Mouse (Mus musculus) neural tube, embryonic 11.5 days (tissue): ENCODE measurements at regions not wholly inside any gene's neighbourhood (a gene's known extent, or its start where the extent isn't known, plus 50 kb on each side); places are given as distances from the start of the nearest gene placed in this dataset.

Source experiments
- ATAC-seq: fragments of 200-750 bp; cut with Nextera tagmentation; 2 replicates; pipeline ENCODE4 v1.8.0; 2017; ENCODE audit warnings: moderate number of reproducible peaks, mild to moderate bottlenecking, moderate TSS enrichment, moderate library complexity; ENCODE audit not compliant: insufficient read depth, low FRiP score, low TSS enrichment
- DNase-seq: peaks from one replicate; pipeline ENCODE4 v3.0.0-alpha.2; 2015; ENCODE audit warnings: low spot score
- H3K27ac ChIP-seq: fragments of 300-500 bp; sonication (generic); 2 replicates; pipeline ENCODE4 v1.5.1; 2014; ENCODE audit warnings: low read depth, mild to moderate bottlenecking, low read length
- H3K27me3 ChIP-seq: fragments of 300-500 bp; sonication (generic); 2 replicates; pipeline ENCODE4 v1.6.1; 2014; ENCODE audit warnings: mild to moderate bottlenecking, low read length, mixed read lengths; ENCODE audit not compliant: control insufficient read depth, insufficient read depth
- H3K36me3 ChIP-seq: fragments of 300-500 bp; sonication (generic); 2 replicates; pipeline ENCODE4 v1.6.1; 2014; ENCODE audit warnings: mild to moderate bottlenecking, low read length, moderate library complexity, mixed read lengths; ENCODE audit not compliant: control insufficient read depth, insufficient read depth
- H3K4me1 ChIP-seq: fragments of 300-500 bp; sonication (generic); 2 replicates; pipeline ENCODE4 v1.6.1; 2014; ENCODE audit warnings: low read length, mixed read lengths; ENCODE audit not compliant: control insufficient read depth, insufficient read depth
- H3K4me2 ChIP-seq: fragments of 300-500 bp; sonication (generic); 2 replicates; pipeline ENCODE4 v1.6.1; 2014; ENCODE audit warnings: low read depth, mild to moderate bottlenecking, moderate library complexity
- H3K4me3 ChIP-seq: fragments of 300-500 bp; sonication (generic); 2 replicates; pipeline ENCODE4 v1.5.1; 2014; ENCODE audit warnings: low read depth, low read length
- H3K9ac ChIP-seq: fragments of 300-500 bp; sonication (generic); 2 replicates; pipeline ENCODE4 v1.6.1; 2014; ENCODE audit warnings: mild to moderate bottlenecking, low read length
- H3K9me3 ChIP-seq: fragments of 300-500 bp; sonication (generic); 2 replicates; pipeline ENCODE4 v1.6.1; 2016; ENCODE audit warnings: low read length; ENCODE audit not compliant: control insufficient read depth
- WGBS: fragments of 180-500 bp; shearing (Covaris S2); extraction: QIAGEN DNeasy Blood & Tissue Kit; methylation state at CpG from one replicate; pipeline ENCODE4 v1.1.7; 2014; 5-methylcytosine and 5-hydroxymethylcytosine counted together

DNA sequence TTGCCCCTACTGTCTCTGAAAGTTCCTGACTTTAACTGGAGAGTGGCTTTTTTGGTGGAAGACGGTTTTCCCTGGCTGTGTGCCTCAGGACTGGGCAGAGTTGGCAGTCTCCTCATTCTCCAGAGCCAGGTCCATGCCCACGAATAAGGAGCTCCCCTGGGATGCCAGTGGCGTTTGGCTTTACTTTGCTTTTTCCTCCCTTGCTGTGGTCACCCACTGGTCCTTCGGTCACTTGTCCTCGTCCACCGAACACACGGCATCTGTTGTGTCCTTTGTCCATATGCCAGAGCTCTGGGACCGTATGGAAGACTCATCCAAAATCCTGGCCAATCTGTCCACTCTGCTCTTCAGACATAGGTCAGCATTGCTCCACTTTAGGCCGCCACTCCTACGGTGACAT, 153.9 kb upstream of the 4931429L15Rik start:
- Histone ChIP-seq H3K27me3 (no peaks in the 10 kb centered on the region), H3K27ac (no peak overlapping the region), H3K4me2 (no peak overlapping the region), H3K4me1 (peaks cover 2% of the 10 kb centered on the region; the same call in 1 of the 2 replicates), H3K4me3 (no peak overlapping the region), H3K9ac (no peak overlapping the region), H3K9me3 (no peaks in the 10 kb centered on the region), H3K36me3 (no peaks in the 10 kb centered on the region)
- WGBS, result 83% methylated on average over 10 of the region's 10 CpGs
- DNase-seq, result no peak
- no peak for ATAC-seq

DNA sequence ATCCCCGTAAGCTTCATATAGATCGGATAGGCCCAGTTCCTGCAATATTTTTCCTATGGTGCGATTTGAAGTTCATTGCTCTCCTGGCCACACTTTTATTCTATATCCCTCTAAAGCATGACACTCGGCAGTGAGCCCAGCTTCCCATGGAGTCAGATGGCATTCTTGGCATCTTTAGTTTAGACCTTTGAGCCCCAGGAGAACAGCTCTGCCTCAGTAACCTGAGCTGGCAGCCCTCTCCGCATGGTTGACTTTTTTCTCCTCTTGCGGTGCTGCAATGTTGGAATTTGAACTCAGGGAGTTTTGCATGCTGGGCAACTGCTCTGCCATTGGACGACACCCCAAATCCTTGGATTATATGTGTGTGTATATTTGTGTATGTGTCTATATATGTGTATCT, 149.7 kb upstream of the 4931429L15Rik start:
- H3K9ac ChIP-seq, result no peak overlapping the region
- H3K4me2 ChIP-seq, result no peak overlapping the region
- no peak for DNase-seq
- no peak for ATAC-seq
- 0 out of 2 replicates have a peak, but pooled peaks cover 3% of the 10 kb centered on the region for H3K4me1 ChIP-seq
- no peaks in the 10 kb centered on the region for H3K36me3 ChIP-seq
- H3K27me3 ChIP-seq, result no peaks in the 10 kb centered on the region
- no peak overlapping the region for H3K27ac ChIP-seq
- H3K4me3 ChIP-seq, result no peak overlapping the region
- WGBS, result 78% methylated on average over 7 of the region's 7 CpGs
- no peaks in the 10 kb centered on the region for H3K9me3 ChIP-seq

DNA sequence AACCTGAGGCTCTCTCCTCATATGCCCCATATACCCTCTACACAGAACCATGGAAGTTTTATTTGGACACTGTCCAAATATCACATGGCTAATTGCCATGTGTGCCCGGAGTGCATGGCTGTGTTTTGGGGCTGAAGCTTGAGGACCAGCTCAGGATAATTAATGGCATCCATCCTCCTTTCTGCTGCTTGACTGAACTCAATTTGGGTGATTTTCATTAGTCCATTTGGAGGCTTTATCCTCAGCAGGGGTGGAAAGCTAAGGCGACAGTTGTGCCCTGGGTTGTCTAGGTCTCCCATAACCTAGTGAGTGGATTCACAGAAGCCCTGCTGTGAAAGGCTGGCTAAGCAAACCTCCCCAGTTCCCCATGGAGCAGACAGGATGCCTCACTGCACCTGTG, 148.5 kb upstream of the 4931429L15Rik start:
- H3K4me2 ChIP-seq, result no peak overlapping the region
- H3K4me1 ChIP-seq, result 0 out of 2 replicates have a peak, but pooled peaks cover 3% of the 10 kb centered on the region
- no peak overlapping the region for H3K4me3 ChIP-seq
- H3K9me3 ChIP-seq, result no peaks in the 10 kb centered on the region
- H3K27me3 ChIP-seq, result no peaks in the 10 kb centered on the region
- ATAC-seq (no peak), DNase-seq (no peak)
- no peaks in the 10 kb centered on the region for H3K36me3 ChIP-seq
- H3K27ac ChIP-seq, result no peak overlapping the region
- H3K9ac ChIP-seq, result no peak overlapping the region
- WGBS, result 36% methylated on average over 2 of the region's 2 CpGs

DNA sequence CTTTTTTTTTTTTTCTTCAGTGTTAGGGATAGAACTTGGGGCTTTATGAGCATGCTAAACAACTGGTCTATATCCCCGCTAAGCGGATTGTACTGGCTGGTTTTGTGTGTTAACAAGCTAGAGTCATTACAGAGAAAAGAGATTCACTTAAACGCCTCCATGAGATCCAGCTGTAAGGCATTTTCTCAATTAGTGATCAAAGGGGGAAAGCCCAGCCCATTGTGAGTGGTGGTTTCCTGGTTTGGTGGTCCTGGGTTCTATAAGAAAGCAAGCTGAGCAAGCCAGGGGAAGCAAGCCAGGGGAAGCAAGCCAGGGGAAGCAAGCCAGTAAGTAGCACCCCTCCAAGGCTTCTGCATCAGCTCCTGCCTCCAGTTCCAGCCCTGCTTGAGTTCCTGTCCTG, 147.9 kb upstream of the 4931429L15Rik start:
- DNase-seq (no peak), ATAC-seq (no peak)
- H3K9ac ChIP-seq, result no peak overlapping the region
- H3K9me3 ChIP-seq, result no peaks in the 10 kb centered on the region
- no peak overlapping the region for H3K4me3 ChIP-seq
- no peaks in the 10 kb centered on the region for H3K36me3 ChIP-seq
- 41% methylated on average over 3 of the region's 3 CpGs for WGBS
- H3K27me3 ChIP-seq, result no peaks in the 10 kb centered on the region
- no peak overlapping the region for H3K27ac ChIP-seq
- H3K4me1 ChIP-seq, result 0 out of 2 replicates have a peak, but pooled peaks cover 3% of the 10 kb centered on the region
- H3K4me2 ChIP-seq, result no peak overlapping the region

DNA sequence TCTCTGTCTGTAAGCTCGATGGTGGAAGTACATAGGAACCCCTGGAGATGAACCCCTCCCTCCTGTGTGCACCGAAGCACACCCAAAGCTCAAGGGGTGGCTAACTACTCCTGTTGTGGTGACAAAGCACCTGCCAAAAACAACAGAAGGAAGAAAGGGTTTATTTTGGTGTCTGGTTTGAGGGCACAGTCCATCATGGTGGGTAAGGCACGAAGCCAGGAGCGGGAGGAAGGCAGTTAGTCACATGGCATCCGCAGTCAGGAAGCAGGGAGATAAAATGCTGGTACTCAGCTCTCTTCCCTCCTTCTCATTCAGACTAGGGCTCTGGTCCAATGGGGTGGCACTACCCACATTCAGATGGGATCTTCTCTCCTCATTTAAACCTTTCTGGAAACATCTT, 142.9 kb upstream of the 4931429L15Rik start:
- Histone ChIP-seq H3K9me3 (no peaks in the 10 kb centered on the region), H3K4me3 (no peak overlapping the region), H3K36me3 (no peaks in the 10 kb centered on the region), H3K4me1 (no peaks in the 10 kb centered on the region), H3K9ac (no peak overlapping the region), H3K27ac (no peak overlapping the region), H3K4me2 (no peak overlapping the region), H3K27me3 (no peaks in the 10 kb centered on the region)
- DNase-seq (no peak), ATAC-seq (no peak)
- 93% methylated on average over 5 of the region's 5 CpGs for WGBS

DNA sequence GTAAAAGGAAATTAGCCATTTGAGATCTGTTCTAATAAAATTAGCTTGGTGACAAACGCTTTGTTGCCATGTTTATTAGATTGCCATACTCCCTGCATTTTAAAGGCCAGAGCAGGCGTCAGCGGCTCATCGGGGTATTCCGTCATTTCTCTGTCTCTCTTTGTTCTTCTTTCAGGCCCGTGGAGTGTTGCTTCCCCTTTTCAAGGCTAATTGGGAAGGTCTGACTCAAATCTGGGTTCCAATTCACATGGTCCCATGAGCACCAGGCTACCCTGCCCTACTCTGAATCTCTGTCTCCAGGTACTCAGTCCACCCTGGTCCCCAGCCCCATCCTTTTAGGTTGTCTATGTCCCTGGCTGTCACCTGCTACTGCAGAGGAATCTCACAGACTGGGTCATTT, 138.2 kb upstream of the 4931429L15Rik start:
- Histone ChIP-seq H3K27me3 (no peaks in the 10 kb centered on the region), H3K9me3 (no peaks in the 10 kb centered on the region), H3K4me2 (no peak overlapping the region), H3K9ac (no peak overlapping the region), H3K4me3 (no peak overlapping the region), H3K36me3 (no peaks in the 10 kb centered on the region), H3K4me1 (peaks cover 7% of the 10 kb centered on the region; the same call in 1 of the 2 replicates), H3K27ac (no peak overlapping the region)
- ATAC-seq (no peak), DNase-seq (no peak)
- WGBS, result 72% methylated on average over 6 of the region's 6 CpGs

DNA sequence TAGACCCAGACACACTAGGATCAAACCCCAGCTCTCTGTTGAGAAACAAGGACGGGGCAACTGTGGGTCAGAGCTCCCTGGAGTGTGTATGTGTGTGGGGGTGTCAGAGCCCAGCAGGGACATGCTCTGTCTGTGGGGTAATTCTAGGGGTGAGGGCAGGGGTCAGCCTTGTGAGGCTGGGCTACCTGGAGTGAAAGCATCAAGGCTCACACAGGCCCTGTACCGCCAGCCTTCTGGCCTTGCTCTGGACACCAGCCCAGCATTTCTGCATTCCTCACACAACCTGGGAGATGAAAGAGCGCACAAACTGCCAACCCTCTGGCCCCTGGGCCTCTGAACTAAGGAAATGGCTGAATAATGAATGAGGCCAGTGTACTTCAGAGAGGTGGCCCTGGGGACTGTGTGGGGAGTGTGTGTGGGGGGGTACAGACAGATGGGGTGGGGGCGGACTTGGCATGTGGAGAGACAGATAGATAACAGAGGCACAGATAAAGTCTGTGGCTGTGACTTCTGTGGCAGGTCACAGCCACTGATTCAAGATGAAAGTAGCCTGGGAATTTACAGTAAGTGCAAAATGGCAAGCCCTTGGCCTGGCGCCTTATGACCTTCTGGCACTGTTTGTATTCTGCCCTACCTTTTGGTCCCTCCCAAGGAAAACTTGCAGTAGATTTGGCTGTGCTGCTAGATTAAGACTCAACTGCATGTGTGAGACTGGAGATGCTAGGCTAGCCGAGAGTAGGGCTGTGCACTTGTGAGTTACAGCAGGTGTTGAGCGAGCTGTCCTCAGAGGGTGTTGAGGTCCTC, 135.2 kb upstream of the 4931429L15Rik start:
- no peak overlapping the region for H3K27ac ChIP-seq
- no peak for ATAC-seq

DNA sequence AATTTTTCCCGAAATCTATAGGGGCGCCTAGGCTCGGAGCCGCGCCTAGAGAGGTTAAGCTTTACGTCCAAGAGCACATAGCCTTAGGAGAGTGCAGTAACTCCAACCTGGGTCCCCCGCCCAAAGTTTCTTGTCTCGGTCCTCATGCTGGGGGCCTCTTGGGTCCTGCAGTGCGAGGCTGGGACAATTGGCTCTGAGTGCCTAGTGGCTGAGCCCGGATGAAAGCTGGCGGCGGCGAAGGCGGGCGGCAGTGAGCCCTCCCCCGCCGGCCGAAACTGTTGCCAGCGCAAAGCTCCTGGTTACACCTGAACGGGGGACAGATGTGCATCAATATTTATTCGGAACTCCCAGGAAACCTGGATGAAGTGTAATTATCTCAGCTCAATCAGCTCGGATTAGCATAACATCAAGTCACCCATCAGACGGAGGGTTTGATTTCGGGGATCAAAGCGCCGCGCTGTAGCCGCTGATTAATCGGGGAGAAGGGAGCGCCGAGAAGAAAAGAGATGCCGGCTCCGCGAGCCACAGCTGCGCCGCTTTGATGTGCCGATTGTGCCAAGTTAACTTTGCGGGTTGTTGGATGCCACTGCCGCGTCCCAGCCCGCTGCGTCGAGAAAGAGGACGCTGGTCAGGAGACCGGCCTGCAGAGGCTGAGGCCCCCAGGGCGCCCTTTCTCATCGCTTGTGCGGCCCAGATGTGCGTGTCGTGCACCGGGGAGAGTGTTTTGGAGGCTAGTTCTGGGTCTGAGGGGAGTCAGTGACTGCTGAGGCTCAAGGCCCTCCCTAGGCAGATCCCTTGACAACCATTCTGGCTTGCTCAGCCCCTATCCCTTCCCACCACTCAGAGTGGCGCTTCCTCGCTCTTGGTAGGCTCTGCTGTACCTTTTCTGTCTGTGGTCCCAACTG, 123.7 kb upstream of the 4931429L15Rik start:
- peaks cover 5% of the 10 kb centered on the region for H3K4me1 ChIP-seq
- no peaks in the 10 kb centered on the region for H3K36me3 ChIP-seq
- H3K4me3 ChIP-seq, result peak overlapping the region; percentile 17
- H3K27ac ChIP-seq, result no peak overlapping the region
- H3K9me3 ChIP-seq, result no peaks in the 10 kb centered on the region
- H3K27me3 ChIP-seq, result peaks cover 18% of the 10 kb centered on the region
- DNase-seq, result peak; percentile 68
- H3K9ac ChIP-seq, result no peak overlapping the region
- WGBS, result 1% methylated on average over 52 of the region's 53 CpGs
- peak overlapping the region; percentile 38 for H3K4me2 ChIP-seq
- ATAC-seq, result no peak

More for the DNA sequence above, 135.2 kb upstream of the 4931429L15Rik start:
- H3K27me3 ChIP-seq, result no peaks in the 10 kb centered on the region
- no peak overlapping the region for H3K4me2 ChIP-seq
- no peak overlapping the region for H3K9ac ChIP-seq
- H3K4me1 ChIP-seq, result peaks cover 7% of the 10 kb centered on the region; the same call in 1 of the 2 replicates
- 49% methylated on average over 7 of the region's 7 CpGs for WGBS
- no peak overlapping the region for H3K4me3 ChIP-seq
- H3K36me3 ChIP-seq, result no peaks in the 10 kb centered on the region
- no peak for DNase-seq
- H3K9me3 ChIP-seq, result no peaks in the 10 kb centered on the region
